Mouse (Mus musculus): ENCODE results near the gene Schip1. TPM values are rescaled to one million over a fixed set of nuclear protein-coding genes. Genes with fewer than 3 reads are reported as not detected.

Schip1 gene
- 114 and 127 TPM in 2 replicates for polyA plus RNA-seq (2016; fragmentation: Nextera tagmentation; extraction: Ambion mirVana)

- Histone ChIP-seq H3K27me3 (no peaks in the 10 kb centered on the region), H3K36me3 (no peaks in the 10 kb centered on the region), H3K4me1 (no peaks in the 10 kb centered on the region), H3K9ac (no peak within 1 kb of the TSS), H3K9me3 (replicated peaks) (no peaks in the 10 kb centered on the region), H3K4me2 (replicated peaks) (no peak within 1 kb of the TSS), H3K4me3 (no peak within 1 kb of the TSS), H3K27ac (no peak within 1 kb of the TSS)
- WGBS: 33% methylated on average over 12 of the region's 12 CpGs
- ATAC-seq (ENCODE audit: low FRiP score): no peak
Observed at GRCm38 (mm10) chr3:68064731-68065130, at the start of gene Schip1. Gene Schip1 (plus strand): TSS chr3:68064802.

GRCm38 (mm10) chr3:68015786-68016185, 48.8 kb upstream of the Schip1 start:
- H3K27me3 ChIP-seq: no peaks in the 10 kb centered on the region
- no peaks in the 10 kb centered on the region for H3K36me3 ChIP-seq
- H3K4me3 ChIP-seq: no peak overlapping the region
- no peaks in the 10 kb centered on the region for H3K9me3 ChIP-seq (replicated peaks)
- no peak overlapping the region for H3K27ac ChIP-seq
- H3K9ac ChIP-seq: no peak overlapping the region
- 34% methylated on average over 1 of the region's 1 CpGs for WGBS
- no peak overlapping the region for H3K4me2 ChIP-seq (replicated peaks)
- H3K4me1 ChIP-seq: no peaks in the 10 kb centered on the region
- ATAC-seq (ENCODE audit: low FRiP score): 0 out of 2 replicates have a peak, but pooled peaks have one; percentile 32

- Histone ChIP-seq H3K27ac (no peak overlapping the region), H3K27me3 (no peaks in the 10 kb centered on the region), H3K9me3 (replicated peaks) (no peaks in the 10 kb centered on the region), H3K4me2 (replicated peaks) (no peak overlapping the region), H3K9ac (no peak overlapping the region), H3K36me3 (no peaks in the 10 kb centered on the region), H3K4me1 (no peaks in the 10 kb centered on the region), H3K4me3 (no peak overlapping the region)
- WGBS: 39% methylated on average over 4 of the region's 4 CpGs
- ATAC-seq (ENCODE audit: low FRiP score): no peak
Observed at GRCm38 (mm10) chr3:68019401-68019800, 45.2 kb upstream of the Schip1 start.

DNA sequence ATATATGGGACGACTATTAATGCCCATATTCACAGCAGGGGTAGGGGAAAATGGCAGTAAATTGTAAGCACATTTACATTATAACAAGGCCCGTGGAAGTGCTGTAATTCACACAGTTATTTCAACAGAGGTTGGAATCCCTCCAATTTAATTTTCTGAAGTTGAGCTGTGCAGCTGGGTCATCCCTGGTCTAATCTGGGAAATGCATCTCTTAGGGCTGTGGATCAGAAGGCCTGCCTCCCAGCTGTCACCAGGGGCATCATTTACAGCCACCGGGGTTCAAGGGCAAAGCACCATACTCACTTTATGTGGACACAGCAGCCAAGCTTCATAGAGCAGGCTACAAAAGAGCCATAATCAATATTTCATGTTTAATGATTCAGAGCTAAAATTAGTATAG, 28.5 kb upstream of the Schip1 start:
- Histone ChIP-seq H3K27me3 (no peaks in the 10 kb centered on the region), H3K4me3 (no peak overlapping the region), H3K36me3 (no peaks in the 10 kb centered on the region), H3K4me2 (replicated peaks) (no peak overlapping the region), H3K27ac (peak overlapping the region; percentile 4; the same call in 1 of the 2 replicates), H3K4me1 (peaks cover 3% of the 10 kb centered on the region; the same call in 1 of the 2 replicates), H3K9me3 (replicated peaks) (no peaks in the 10 kb centered on the region), H3K9ac (no peak overlapping the region)
- ATAC-seq (ENCODE audit: low FRiP score): peak; percentile 71
- 47% methylated on average over 3 of the region's 3 CpGs for WGBS

DNA sequence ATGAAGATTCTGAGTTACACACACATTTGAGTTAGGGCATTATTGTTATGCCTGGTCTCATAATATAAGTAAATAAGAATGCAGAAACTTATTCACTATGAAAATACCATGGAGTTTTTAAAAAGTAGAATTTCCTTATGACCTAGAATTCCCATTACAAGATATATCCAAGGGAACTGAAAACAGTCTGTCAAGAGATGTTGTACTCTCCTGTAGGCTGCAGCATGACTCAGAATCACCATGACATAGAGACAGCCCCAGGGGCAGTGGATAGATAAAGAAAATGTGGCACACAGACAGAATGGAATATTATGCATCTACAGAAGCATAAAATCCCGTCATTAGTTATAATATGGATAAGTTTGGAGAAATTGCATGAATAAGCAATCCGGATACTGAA, 21.7 kb upstream of the Schip1 start:
- H3K4me1 ChIP-seq: 0 out of 2 replicates have a peak, but pooled peaks cover 3% of the 10 kb centered on the region

DNA sequence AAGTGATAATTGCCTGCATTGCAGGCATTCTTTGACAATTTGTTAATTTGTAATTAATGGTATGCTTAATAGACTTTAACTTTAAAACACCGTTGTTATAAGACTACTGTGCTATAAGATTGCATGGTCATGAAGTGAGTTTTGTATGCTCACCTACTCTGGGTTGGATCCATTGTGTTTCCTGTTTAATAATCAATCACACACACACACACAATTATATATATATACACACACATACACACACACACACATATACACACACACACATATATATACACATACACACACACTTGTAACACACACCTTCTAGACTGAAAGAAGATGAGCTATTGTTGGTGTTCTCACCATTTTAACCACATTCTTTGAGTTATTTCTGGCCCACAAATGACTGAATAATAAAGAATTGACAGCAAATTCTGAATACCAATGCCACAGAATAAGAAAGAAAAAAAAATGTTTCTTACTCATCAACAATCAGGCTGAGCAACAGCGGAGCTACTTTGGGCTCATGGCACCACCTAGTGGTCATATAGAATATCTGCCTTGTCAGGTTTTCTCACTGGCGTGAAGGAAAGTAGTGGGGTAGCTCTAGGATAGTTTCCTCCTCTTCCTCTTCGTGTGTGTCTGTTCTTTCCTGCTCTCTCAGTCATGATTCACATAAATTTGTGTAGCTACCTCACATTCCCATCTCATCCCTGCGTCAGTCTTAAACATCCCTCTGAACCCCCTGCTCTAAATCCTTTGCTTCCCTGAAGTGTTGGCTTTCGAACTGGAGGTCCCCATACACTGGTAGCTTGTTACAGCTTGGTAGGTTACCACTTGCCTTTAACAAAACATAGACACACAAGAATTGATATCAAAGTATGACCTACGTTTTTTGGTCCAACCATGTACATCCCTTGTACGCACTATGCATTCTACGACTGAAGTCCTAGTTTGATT, 18.9 kb upstream of the Schip1 start:
- ATAC-seq (ENCODE audit: low FRiP score): peak; percentile 54
- WGBS: 50% methylated on average over 9 of the region's 9 CpGs

More for the DNA sequence above, 21.7 kb upstream of the Schip1 start:
- Histone ChIP-seq H3K36me3 (no peaks in the 10 kb centered on the region), H3K27ac (no peak overlapping the region), H3K27me3 (no peaks in the 10 kb centered on the region), H3K9me3 (replicated peaks) (no peaks in the 10 kb centered on the region), H3K9ac (no peak overlapping the region), H3K4me3 (no peak overlapping the region), H3K4me2 (replicated peaks) (no peak overlapping the region)
- WGBS: 86% methylated on average over 2 of the region's 2 CpGs
- ATAC-seq (ENCODE audit: low FRiP score): no peak

DNA sequence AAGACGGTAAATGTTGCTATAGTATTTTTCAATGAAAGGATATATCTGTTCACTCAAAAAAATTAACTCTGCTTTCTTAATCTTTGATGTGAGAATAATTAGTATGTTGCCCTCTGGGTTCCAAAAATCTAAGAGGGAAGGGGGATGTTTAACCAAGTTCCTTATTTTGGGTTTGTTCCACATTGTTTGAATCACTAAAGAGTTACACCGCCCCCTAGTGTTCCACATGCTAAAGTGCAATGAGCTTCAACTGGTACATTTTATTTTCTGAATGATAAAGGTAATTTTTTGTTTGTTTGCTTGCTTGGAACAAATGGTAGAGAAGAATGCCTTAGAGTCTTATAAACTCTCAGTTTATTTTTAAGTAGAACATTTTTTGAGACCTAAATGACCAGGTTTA, 11.1 kb upstream of the Schip1 start:
- no peak for ATAC-seq (ENCODE audit: low FRiP score)
- H3K4me3 ChIP-seq: no peak overlapping the region
- no peak overlapping the region for H3K4me2 ChIP-seq (replicated peaks)
- 51% methylated on average over 2 of the region's 2 CpGs for WGBS
- H3K9me3 ChIP-seq (replicated peaks): no peaks in the 10 kb centered on the region
- no peaks in the 10 kb centered on the region for H3K4me1 ChIP-seq
- H3K36me3 ChIP-seq: no peaks in the 10 kb centered on the region
- H3K27me3 ChIP-seq: no peaks in the 10 kb centered on the region
- no peak overlapping the region for H3K9ac ChIP-seq
- no peak overlapping the region for H3K27ac ChIP-seq

More for the DNA sequence above, 18.9 kb upstream of the Schip1 start:
- H3K27ac ChIP-seq: no peak overlapping the region
- no peak overlapping the region for H3K4me2 ChIP-seq (replicated peaks)
- no peaks in the 10 kb centered on the region for H3K27me3 ChIP-seq
- H3K9me3 ChIP-seq (replicated peaks): no peaks in the 10 kb centered on the region
- H3K9ac ChIP-seq: no peak overlapping the region
- no peak overlapping the region for H3K4me3 ChIP-seq
- no peaks in the 10 kb centered on the region for H3K36me3 ChIP-seq
- 0 out of 2 replicates have a peak, but pooled peaks cover 3% of the 10 kb centered on the region for H3K4me1 ChIP-seq

- H3K9ac ChIP-seq: no peak overlapping the region
- no peaks in the 10 kb centered on the region for H3K9me3 ChIP-seq (replicated peaks)
- 69% methylated on average over 13 of the region's 13 CpGs for WGBS
- H3K27ac ChIP-seq: no peak overlapping the region
- H3K4me2 ChIP-seq (replicated peaks): no peak overlapping the region
- no peaks in the 10 kb centered on the region for H3K27me3 ChIP-seq
- ATAC-seq (ENCODE audit: low FRiP score): no peak
- H3K4me1 ChIP-seq: no peaks in the 10 kb centered on the region
- no peaks in the 10 kb centered on the region for H3K36me3 ChIP-seq
- no peak overlapping the region for H3K4me3 ChIP-seq
Observed at GRCm38 (mm10) chr3:68055071-68055470, 9.5 kb upstream of the Schip1 start.

DNA sequence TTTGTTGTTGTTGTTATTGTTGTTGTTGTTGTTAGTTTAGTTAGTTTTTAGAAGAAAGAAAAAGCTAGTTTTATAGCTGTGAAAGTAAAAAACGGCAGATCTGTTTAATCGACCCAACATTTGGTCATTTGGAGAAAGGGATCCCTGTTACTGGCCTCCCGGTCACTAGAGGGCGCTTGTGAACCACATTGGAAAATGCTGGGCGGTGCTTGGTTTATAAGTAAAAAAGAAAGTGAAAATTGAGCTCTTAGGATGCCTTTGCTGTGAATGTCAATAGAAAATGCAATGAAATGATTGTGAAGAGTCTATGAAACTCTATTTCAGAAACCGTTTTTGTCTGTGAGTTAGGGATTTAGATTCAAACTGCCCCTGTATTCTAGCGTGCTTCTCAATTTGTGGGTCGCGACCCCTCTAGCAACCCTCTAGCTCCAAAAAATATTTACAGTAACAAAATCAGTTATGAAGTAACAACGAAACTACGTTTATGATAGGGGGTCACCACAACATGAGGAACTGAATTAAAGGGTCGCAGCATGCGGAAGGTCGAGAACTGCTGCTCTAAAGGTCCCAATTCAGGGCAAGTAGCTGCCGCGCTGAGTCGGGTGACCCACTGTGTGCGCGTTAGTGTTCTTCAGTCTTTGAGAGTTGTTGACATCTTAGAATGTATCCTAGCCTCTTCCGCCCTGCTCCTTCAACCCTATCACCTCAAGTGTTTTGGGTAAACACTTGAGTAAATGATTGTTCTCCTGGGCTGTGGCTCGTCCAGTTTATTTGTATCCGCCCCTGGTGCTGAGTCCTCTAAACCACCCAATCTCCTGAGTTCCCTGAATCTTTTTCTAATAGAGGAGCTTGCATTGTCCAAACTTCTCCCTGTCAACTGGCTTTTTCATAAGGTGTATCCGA, 8.0 kb upstream of the Schip1 start:
- Histone ChIP-seq H3K27me3 (no peaks in the 10 kb centered on the region), H3K9me3 (replicated peaks) (no peaks in the 10 kb centered on the region), H3K27ac (no peak overlapping the region), H3K9ac (no peak overlapping the region), H3K4me3 (peak overlapping the region; percentile 4; the same call in 1 of the 2 replicates), H3K4me2 (replicated peaks) (peak overlapping the region; percentile 23), H3K4me1 (no peaks in the 10 kb centered on the region), H3K36me3 (no peaks in the 10 kb centered on the region)
- WGBS: 54% methylated on average over 23 of the region's 23 CpGs
- ATAC-seq (ENCODE audit: low FRiP score): no peak

DNA sequence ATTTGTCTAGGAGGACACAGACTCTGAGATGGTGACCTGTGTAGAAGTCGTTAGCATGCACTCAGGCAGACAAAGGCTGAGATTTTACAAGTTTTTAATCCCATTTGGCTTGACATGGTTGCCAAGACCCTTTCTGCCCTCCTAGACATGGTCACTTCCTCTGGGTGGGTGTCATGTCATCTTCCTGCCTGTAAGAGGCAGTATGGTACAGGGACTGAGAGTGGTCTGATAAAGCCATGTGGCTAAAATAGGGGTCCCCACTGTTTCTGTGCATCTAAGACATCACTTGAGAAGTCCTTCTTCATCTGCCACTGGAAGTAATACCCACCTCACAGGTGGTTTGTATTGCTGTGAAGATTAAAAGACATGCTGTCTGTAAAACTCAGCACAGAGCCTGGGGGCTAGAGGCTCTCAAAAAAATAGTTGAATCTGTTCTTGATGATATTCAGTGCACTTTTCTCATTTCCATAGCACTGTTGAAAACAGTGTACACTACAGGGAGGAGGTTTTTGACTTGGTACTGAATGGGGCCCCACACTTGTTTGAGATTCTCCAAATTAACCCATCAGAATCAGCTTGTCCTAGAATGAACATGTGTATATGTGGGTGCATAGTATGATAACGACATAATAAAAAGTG, 5.3 kb upstream of the Schip1 start:
- Histone ChIP-seq H3K9me3 (replicated peaks) (no peaks in the 10 kb centered on the region), H3K4me3 (no peak overlapping the region), H3K4me1 (no peaks in the 10 kb centered on the region), H3K4me2 (replicated peaks) (no peak overlapping the region), H3K36me3 (no peaks in the 10 kb centered on the region), H3K27ac (no peak overlapping the region), H3K9ac (no peak overlapping the region), H3K27me3 (no peaks in the 10 kb centered on the region)
- ATAC-seq (ENCODE audit: low FRiP score): no peak
- 50% methylated on average over 2 of the region's 2 CpGs for WGBS

DNA sequence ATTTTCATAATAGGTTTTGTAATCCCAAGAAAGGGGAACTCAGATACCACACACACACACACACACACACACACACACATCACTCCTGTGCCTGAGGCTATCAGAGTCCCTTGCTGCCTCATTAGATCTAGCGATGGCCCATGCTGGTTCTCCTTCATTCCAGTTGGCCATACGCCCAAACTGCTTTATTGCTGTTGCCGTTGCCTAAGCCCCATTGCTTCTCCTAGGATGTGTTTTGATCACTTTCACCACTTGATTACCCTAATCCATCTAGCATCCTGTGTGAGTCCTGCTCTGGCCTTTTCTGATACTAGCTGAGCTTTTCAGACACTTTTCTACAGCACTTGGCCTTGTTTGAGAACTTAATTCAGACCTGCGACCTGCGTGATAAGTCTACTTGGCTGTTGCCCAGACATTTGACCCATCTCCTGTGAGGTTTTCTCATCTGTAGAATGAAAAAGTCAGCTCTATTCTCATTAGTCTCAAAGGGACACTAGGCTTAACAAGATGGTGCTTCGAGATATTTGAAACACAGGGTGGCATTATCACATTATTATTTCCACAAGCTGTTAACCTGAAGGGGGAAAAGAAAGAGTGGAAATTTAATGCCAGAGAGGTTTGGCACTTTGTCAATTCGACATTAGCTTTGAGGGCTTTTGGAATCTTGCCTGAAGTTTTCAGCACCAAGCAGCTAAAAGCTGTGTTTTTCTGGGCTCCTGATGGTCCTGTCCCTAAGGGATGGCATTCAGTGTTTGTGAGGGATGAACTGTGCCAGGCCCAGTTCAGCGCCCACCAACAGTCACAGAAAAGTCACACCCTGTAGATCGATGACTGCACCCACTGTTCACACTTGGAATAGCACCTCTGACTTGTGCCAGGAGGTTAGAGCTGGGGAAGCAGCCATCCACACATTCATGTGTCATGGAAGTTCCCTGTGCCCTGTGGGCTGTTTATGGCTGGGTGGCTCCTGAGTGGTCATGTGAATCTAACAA, 7.1 kb downstream of the Schip1 start:
- no peak overlapping the region for H3K4me3 ChIP-seq
- no peak overlapping the region for H3K4me2 ChIP-seq (replicated peaks)
- no peak overlapping the region for H3K9ac ChIP-seq
- H3K27ac ChIP-seq: no peak overlapping the region
- no peaks in the 10 kb centered on the region for H3K36me3 ChIP-seq
- 83% methylated on average over 9 of the region's 9 CpGs for WGBS
- H3K4me1 ChIP-seq: no peaks in the 10 kb centered on the region
- H3K9me3 ChIP-seq (replicated peaks): no peaks in the 10 kb centered on the region
- H3K27me3 ChIP-seq: no peaks in the 10 kb centered on the region
- no peak for ATAC-seq (ENCODE audit: low FRiP score)
